Comparison of ENCODE assay signal across 28 mouse cellular contexts in the genomic region with DNA sequence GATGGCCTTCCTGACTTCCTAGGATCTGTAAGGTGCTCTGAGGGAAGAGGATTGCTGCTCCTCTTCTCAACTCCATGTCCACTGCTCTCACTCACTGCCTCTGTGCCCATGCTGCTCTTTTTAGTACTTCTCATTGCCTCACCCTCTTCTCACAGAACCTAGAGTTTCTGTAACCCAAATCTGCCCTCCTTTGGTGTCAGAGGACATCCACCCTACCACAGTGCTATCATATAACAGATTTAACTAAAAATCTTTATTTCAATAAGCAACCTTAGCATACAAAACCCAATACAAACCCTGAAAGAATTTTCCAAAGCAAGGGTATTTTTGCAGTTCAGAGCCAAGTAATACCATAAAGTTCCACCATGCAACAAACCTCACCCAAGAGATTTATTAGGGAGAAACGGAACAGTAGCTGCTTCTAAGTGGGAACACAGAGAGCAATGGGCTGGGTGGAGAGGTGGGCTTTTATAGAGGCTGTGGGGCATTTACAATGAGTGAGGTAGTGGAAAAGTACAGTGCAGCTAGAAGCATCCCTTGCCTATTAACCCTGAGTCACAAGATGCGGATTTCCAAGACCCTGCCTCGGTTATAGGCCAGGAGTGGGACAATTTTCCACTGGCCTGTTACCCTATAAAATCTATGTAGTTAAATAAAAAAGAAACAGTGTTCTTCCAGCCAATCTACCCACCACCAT.
DNase-seq lines count a peak whose midpoint lies in the region; ATAC-seq lines count a peak whose summit lies in the region.
"Had no signal": no experiment of that assay in that cellular context is flagged by ENCODE, and none has a peak within 500 bp of the region (broad histone marks: within the 10 kb centered on the region; RNA-seq: fewer than 3 reads in every experiment).

No protein-coding gene starts in this region.

- no peaks in the 10 kb centered on the region for H3K9me3 ChIP-seq in limb, embryonic 11.5 days (ENCODE audit: control insufficient read depth, low read length)
- H3K9me3 ChIP-seq in limb, embryonic 10.5 days (replicated peaks), result no peaks in the 10 kb centered on the region
- H3K9me3 ChIP-seq in limb, embryonic 13.5 days, result no peaks in the 10 kb centered on the region
- H3K9me3 ChIP-seq in kidney, embryonic 14.5 days (ENCODE audit: control insufficient read depth, low read length), result no peaks in the 10 kb centered on the region
- H3K9me3 ChIP-seq: embryonic facial prominence, embryonic 13.5 days; embryonic facial prominence, embryonic 15.5 days; forebrain, embryonic 10.5 days; forebrain, embryonic 12.5 days; G1E had no signal

- H3K4me3 ChIP-seq in limb, embryonic 11.5 days (ENCODE audit: low read depth, low read length), result no peak overlapping the region
- no peak overlapping the region for H3K4me3 ChIP-seq in limb, embryonic 10.5 days
- no peak overlapping the region for H3K4me3 ChIP-seq in limb, embryonic 13.5 days
- H3K4me3 ChIP-seq in kidney, embryonic 14.5 days (ENCODE audit: low read length), result no peak overlapping the region
- H3K4me3 ChIP-seq: embryonic facial prominence, embryonic 13.5 days; embryonic facial prominence, embryonic 15.5 days; erythroblast, embryonic 14.5 days; forebrain, embryonic 10.5 days; forebrain, embryonic 12.5 days had no signal

- 73% methylated on average over 3 of the region's 3 CpGs for WGBS in limb, embryonic 11.5 days
- 93% methylated on average over 3 of the region's 3 CpGs for WGBS in limb, embryonic 10.5 days
- WGBS in limb, embryonic 13.5 days, result 35% methylated on average over 3 of the region's 3 CpGs
- 71% methylated on average over 3 of the region's 3 CpGs for WGBS in kidney, embryonic 14.5 days

- no peaks in the 10 kb centered on the region for H3K4me1 ChIP-seq in limb, embryonic 11.5 days (ENCODE audit: control insufficient read depth, insufficient read depth, low read length)
- no peaks in the 10 kb centered on the region for H3K4me1 ChIP-seq in limb, embryonic 10.5 days
- peaks cover 8% of the 10 kb centered on the region; the same call in 1 of the 2 replicates for H3K4me1 ChIP-seq in limb, embryonic 13.5 days
- H3K4me1 ChIP-seq in kidney, embryonic 14.5 days (ENCODE audit: control insufficient read depth, insufficient read depth, low read length), result no peaks in the 10 kb centered on the region
- H3K4me1 ChIP-seq: embryonic facial prominence, embryonic 13.5 days; embryonic facial prominence, embryonic 15.5 days; forebrain, embryonic 12.5 days had no signal

- no peak overlapping the region for H3K4me2 ChIP-seq in limb, embryonic 11.5 days (ENCODE audit: low read depth, severe bottlenecking)
- no peak overlapping the region for H3K4me2 ChIP-seq in limb, embryonic 13.5 days (replicated peaks)
- no peak overlapping the region for H3K4me2 ChIP-seq in kidney, embryonic 14.5 days (replicated peaks; ENCODE audit: low read depth, low read length)
- H3K4me2 ChIP-seq: embryonic facial prominence, embryonic 13.5 days; embryonic facial prominence, embryonic 15.5 days; forebrain, embryonic 12.5 days had no signal

- no peaks in the 10 kb centered on the region for H3K27me3 ChIP-seq in limb, embryonic 11.5 days (ENCODE audit: control insufficient read depth, insufficient read depth, low read length)
- H3K27me3 ChIP-seq in limb, embryonic 10.5 days (ENCODE audit: low read depth, poor library complexity, severe bottlenecking), result no peaks in the 10 kb centered on the region
- H3K27me3 ChIP-seq in limb, embryonic 13.5 days, result no peaks in the 10 kb centered on the region
- H3K27me3 ChIP-seq in kidney, embryonic 14.5 days (ENCODE audit: control insufficient read depth, insufficient read depth, low read length), result no peaks in the 10 kb centered on the region
- H3K27me3 ChIP-seq: CH12.LX; embryonic facial prominence, embryonic 13.5 days; embryonic facial prominence, embryonic 15.5 days; forebrain, embryonic 12.5 days; Patski had no signal

- DNase-seq in limb, embryonic 11.5 days (ENCODE audit: low spot score), result no peak
- DNase-seq in limb, embryonic 10.5 days (ENCODE audit: low spot score), result no peak
- DNase-seq in kidney, postnatal 25 days, result no peak
- DNase-seq: adrenal gland, adult 8-10 months; adrenal gland, postnatal 14 days; adrenal gland, postnatal 36 days; B cell, adult 2 months; cerebellum, adult 11 months; cerebellum, adult 18-20 months; cerebellum, adult 8-10 months; cerebellum, adult 9-11 months; cerebellum, postnatal 14 days; cerebellum, postnatal 36 days; embryo, embryonic 11 days had no signal

- no peaks in the 10 kb centered on the region for H3K36me3 ChIP-seq in limb, embryonic 11.5 days (ENCODE audit: control insufficient read depth, insufficient read depth, low read length)
- no peaks in the 10 kb centered on the region for H3K36me3 ChIP-seq in limb, embryonic 10.5 days
- no peaks in the 10 kb centered on the region for H3K36me3 ChIP-seq in limb, embryonic 13.5 days
- no peaks in the 10 kb centered on the region for H3K36me3 ChIP-seq in kidney, embryonic 14.5 days (ENCODE audit: control insufficient read depth, insufficient read depth, low read length)
- H3K36me3 ChIP-seq: embryonic facial prominence, embryonic 13.5 days; embryonic facial prominence, embryonic 15.5 days; forebrain, embryonic 10.5 days; forebrain, embryonic 12.5 days; G1E had no signal

- no peak overlapping the region for H3K9ac ChIP-seq in limb, embryonic 11.5 days (ENCODE audit: low read length)
- no peak overlapping the region for H3K9ac ChIP-seq in limb, embryonic 13.5 days
- H3K9ac ChIP-seq in kidney, embryonic 14.5 days (ENCODE audit: low read depth, low read length), result no peak overlapping the region
- H3K9ac ChIP-seq: embryonic facial prominence, embryonic 13.5 days; embryonic facial prominence, embryonic 15.5 days; forebrain, embryonic 12.5 days had no signal

- H3K27ac ChIP-seq in limb, embryonic 11.5 days (replicated peaks; ENCODE audit: low read depth, low read length), result no peak overlapping the region
- H3K27ac ChIP-seq in limb, embryonic 10.5 days, result no peak overlapping the region
- H3K27ac ChIP-seq in limb, embryonic 13.5 days, result peak overlapping the region; percentile 58; the same call in 1 of the 2 replicates
- H3K27ac ChIP-seq in kidney, embryonic 14.5 days (ENCODE audit: low read depth, low read length), result no peak overlapping the region
- H3K27ac ChIP-seq: embryonic facial prominence, embryonic 13.5 days; embryonic facial prominence, embryonic 15.5 days; forebrain, embryonic 10.5 days; forebrain, embryonic 12.5 days had no signal

- ATAC-seq in limb, embryonic 11.5 days (ENCODE audit: insufficient number of reproducible peaks, low FRiP score, low TSS enrichment, low read depth), result peak; percentile 56
- ATAC-seq in limb, embryonic 13.5 days (ENCODE audit: low FRiP score, low read depth), result peak; percentile 96
- ATAC-seq in kidney, embryonic 14.5 days (ENCODE audit: low FRiP score, low TSS enrichment), result no peak
- ATAC-seq: activated CD4-positive, CD25-positive, alpha-beta regulatory T cell, adult 4 months; CD4-positive, CD25-positive, alpha-beta regulatory T cell, adult 4 months; forebrain, embryonic 14.5 days; forebrain, embryonic 16.5 days; Patski had no signal
